Mouse (Mus musculus): ENCODE results near the gene Chd1.
"Not testable (repeated sequence)": the region's sequence is repeated elsewhere in the genome, so short reads cannot be mapped to it uniquely, and the experiment has no call there.

Chd1 gene

DNA sequence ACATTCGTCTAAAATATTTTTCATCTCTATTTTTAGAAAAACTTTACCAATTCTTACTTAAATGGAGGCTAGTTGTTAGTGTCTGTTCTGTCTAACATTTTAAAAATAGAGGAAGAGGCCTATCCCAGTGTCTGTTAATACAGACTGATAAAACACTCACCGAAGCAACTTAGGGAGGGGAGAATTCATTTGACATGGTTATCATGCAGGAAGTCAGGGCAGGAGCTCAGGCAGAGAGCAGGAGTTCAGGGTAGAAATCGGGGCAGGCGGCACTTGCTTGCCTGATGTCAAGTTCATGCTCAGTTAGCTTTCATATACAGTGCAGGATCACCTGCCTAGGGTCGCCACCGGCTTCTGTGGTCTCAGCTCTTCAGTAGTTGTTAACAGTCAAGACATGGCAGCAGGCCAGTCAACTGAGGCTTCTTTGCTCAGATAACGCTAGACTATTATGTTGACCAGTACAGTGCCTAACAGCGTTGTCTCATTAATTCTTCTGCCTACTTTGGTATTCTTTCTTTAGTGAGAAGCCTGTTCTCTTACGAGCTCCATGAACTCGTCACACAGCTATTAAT is 32.7 kb downstream of the Chd1 start:
- DNase-seq = no peak

DNA sequence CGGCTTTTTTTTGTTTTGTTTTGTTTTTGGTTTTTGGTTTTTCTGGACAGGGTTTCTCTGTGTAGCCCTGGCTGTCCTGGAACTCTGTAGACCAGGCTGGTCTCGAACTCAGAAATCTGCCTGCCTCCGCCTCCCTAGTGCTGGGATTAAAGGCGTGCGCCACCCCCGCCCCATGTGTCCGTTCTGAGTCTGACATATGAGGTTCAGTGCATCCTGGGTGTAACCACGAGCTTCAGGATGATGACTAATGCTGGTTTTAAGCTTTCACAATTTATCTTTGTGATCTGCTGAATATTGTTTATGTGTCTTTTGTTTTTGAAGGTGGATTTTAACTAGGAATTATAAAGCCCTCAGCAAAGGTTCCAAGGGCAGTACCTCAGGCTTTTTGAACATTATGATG is 37.1 kb downstream of the Chd1 start:
- DNase-seq = no peak

DNA sequence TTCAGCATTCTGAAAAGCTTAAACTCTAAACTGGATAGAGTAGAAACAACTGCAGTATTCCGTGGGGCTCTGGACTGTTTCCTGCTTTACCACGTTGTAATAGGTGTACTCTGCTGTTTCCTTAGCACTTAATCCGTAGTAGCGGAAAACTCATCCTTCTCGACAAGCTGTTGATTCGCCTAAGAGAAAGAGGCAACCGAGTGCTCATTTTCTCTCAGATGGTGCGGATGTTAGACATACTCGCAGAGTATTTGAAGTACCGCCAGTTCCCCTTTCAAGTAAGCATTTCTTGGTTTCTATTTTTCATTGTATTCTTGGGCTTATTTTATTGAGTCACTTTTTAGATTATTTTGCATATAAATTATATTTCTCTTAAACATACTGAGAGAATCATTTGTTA is 38.2 kb downstream of the Chd1 start:
- no peak for DNase-seq

DNA sequence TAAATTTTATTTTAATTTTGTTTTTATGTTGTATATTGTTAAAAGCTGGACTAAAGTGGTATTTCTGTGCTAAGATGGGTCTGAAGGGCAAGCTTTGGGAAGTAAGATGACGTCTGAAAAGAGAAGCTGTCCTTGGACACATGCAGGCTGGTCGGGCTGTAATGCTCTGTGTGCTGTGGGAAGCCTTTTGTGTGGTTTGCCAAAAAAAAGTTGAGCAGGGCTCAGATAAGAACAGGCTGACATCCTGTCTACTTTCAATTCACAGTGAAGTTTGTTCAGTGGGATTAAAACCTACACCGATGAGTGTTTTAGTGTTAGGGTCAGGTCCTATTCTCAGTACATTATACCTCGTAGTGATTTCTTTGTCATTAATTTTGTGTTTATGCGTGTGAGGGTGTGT is 38.6 kb downstream of the Chd1 start:
- no peak for DNase-seq

DNA sequence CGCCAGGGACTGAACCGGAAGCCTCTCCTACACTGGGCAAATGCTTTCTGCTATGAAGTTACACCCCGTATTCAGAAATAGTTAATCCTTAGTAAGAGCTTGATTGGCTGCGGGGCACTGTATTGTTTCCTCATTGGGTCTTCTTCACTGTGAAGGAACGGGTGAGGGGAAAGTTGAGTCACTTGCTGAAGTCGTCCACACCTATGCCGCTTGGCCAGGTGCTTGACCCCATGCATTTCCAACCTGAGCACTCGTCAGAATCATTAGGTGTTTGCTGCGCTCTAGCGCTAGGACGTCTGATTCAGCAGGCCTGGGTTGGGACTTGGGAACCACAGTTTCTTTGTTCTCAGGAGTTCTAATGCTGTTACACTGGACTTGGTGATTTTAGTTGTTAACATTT is 41.9 kb downstream of the Chd1 start:
- DNase-seq = peak in 1 of 2 experiments; percentile 24

DNA sequence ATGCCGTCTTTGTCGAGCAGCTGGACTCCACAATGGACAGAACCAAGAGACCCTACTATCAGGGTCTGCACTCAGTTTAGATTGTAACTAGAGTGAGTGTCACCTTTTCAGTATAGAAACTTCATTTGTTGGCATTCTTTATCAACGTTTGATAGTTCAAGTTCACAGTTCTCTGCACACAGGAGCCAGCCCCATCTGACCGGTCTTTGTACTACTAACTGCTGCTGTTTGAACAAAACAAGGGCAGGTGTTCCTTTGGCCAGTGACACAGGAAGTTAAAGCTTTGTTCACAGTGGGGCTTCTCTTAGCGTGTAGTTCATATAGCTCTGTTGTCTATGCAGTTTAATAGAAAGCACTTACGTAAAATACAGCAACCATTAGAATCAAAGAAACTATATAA is 43.3 kb downstream of the Chd1 start:
- no peak for DNase-seq

DNA sequence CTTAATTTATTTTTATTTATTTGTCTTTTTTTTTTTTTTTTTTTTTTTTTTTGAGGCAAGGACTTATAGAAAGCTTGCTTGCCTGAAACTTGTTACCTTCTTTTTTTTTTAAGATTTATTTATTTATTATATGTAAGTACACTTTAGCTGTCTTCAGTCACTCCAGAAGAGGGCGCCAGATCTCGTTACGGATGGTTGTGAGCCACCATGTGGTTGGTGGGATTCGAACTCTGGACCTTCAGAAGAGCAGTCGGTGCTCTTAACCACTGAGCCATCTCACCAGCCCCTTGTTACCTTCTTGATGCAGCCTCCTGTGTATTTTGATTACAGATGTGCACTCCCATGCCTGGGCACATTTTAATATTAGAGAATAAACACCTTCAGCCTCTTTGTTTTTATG is 46.5 kb downstream of the Chd1 start:
- DNase-seq = not testable (repeated sequence)

DNA sequence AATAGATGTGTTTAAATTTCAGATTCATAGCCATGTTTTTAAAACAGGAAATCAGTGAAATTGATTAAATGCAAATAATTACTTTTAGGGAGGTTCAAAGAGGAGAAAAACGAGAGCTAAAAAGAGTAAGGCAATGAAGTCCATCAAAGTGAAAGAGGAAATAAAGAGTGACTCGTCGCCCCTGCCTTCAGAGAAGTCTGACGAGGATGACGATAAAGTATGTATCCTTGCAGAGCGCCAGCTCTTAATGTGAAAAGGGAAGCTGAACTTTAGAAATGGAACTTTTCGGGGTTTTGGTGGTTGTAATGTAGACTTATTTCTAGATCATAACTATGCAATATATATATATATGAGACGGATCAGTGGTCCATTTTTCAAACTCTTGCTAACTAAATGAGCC is 56.4 kb downstream of the Chd1 start:
- no peak for DNase-seq

DNA sequence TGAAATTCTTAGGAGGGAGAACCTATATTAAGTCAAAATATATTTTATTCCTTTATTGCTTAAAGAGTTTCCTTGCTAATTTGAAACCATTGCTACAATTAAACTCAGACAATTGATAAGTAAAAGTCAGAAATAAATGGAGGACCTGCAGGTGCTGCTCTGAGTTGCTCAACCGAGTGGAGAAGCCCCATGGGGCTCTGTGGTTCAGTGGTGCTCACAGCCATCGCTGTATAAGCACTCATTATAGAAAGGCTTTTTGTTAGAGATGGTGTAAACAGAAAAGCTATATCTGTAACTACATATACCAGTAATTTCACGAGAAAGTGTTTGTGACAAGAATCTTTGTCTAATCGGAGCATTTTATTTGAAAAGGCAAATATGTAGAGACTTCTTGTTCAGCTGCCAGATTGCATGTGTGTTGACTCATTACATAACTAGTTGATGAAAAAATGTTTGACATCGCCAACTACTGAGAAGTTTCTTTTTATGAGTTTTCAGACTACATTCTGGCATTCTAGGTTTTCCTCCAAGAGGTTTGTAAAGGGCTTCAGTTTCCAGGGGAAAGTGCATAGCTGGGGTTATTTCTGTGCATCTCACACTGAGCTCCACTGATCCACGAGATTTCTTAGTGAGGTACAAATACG is 64.4 kb downstream of the Chd1 start:
- peak in 1 of 2 experiments; percentile 5 for DNase-seq

DNA sequence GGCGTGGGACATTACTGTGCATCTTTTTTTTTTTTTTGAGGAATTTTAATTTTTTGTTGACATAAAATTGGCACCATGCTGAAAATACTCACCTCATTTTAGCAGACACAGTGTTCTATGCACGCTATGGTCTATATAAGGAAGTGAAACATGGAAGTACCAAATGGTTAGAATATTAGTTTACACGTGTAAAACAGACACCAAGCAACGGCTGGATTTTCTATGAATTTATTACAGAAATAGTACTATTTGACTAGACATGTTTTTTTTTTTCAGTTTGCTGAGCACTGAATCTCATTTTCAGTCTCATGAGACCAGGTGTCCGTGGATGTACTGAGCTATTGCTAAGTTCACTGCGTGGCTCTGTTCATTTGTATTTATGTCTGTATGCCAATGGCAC is 69.2 kb downstream of the Chd1 start:
- DNase-seq = no peak

DNA sequence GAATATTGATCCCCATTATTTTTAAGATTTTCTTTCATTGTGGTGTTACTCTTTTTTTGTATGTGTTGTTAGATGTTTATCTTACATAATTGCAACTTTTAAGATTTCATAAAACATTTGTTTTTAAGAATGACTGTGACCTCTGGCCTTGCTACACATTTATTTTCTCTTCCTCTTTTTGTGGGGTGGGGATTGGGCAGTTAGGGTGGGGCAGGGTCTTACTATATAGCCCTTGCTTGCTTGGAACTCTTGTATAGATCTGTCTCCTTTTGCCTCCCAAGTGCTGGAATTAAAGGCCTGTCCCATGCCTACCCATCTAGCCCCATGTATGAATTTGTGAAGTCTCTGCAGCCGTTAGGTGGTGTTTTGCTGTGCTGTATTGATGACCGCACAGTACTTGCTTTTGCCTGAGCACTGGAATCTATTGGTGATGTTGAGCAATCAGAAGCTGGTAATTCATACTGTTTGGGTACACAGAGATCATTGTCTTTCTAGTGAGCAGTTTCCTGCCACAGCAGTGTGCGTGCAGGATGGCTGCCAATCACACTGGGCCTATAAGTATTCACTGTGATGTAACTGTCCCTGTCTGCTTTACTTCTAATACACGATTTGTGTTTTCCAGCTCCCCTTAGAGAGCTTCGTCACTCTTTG is 69.9 kb downstream of the Chd1 start:
- no peak for DNase-seq

DNA sequence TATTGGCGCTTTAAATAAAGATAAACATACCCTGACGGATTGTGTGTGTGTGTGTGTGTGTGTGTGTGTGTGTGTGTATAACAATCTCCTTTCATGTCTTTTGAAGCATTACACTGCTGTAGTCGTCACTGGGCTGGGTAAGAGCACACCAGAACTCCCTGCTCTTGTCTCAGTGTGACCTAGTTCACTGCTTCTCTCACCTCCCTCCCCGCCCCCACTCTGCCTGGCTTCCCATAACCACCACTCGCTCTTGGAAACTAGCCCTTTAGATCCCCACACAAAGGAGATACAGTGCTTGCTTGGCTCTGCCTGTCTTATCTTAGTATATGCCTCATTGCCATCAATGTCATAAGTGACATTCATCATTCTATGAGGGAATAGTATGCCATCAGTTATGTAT is 71.6 kb downstream of the Chd1 start:
- no peak for DNase-seq

DNA sequence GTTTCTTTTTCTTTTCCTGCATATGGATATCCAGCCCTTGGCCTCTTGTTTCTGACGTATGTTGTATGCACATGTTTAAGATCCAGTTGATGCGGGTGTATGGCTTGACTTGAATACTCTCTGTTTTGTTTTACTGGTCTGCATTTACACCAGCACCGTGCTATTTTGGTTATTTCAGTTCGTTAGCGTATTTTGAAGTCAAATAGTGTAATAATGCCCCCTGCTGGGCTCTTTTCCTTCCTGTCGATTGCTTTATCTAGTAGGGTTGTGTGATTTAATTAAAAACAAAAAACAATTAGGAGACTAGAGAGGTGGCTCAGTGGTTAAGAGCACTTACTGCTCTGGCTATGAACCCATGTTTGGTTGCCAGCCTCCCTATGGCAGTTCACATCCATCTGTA is 73.2 kb downstream of the Chd1 start:
- DNase-seq = no peak

DNA sequence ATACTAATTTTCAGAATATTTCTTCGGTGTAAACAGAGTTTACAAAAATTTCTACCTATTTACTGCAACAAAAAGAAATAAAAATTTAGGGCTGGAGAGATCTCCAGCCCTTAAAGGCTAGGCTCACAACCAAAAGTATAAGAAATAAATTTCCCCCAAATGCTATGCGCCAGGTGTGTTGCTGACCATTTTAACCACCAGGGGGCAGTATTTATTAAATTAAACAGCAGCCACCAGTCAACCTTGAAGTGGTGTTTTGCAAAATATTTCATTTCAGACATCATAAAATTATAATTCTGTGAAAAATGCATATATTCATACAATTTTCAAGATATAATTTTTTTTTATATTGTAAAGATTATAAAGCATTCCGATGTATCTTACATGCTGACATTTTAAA is 82.3 kb downstream of the Chd1 start:
- no peak for DNase-seq

DNA sequence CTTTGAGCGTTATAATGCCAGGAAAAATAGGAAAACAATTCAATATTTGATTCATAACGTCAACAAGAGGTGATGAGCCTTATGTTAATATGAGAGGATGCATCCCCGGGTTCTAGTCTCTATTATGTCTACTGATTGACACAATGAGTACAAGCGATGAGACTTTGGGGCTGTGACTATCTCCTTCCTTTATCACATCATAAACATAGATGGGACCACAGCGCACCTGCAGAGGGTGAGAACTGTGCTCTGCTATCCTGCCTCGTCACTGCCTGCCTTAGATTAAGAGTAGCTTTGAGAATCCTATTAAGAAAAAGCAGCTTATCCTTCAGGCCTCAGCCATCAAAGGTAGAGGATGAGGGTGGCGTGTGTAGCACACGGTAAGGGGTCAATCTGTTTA is 85.9 kb downstream of the Chd1 start:
- DNase-seq = no peak

DNA sequence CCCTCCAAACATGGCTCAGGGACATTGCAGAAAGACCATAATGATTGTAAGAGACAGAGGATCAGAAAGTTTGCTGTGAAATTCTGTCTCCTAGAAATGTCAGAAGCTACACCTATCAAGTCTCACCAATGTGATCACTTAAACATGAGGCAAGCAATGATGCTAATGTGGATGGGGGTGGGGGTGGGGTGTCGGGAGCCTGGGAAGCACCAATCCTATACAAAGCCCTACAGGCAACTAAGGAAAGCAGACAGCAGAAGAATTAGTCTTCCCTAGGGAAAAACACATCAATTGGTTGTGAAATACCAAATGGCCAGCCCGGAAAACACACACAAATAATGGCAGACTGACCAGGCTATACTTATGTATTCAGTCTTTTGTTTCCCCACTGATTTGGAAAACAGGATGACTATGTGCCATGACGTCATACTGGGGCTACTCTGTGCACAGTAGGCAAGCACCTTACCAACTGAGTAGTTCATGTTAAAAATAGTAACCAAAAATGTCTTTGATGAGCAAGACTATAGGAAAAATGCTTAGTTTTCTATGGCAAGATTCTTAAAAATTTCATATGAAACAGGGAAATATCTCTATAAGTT is 94.5 kb downstream of the Chd1 start:
- no peak for DNase-seq

DNA sequence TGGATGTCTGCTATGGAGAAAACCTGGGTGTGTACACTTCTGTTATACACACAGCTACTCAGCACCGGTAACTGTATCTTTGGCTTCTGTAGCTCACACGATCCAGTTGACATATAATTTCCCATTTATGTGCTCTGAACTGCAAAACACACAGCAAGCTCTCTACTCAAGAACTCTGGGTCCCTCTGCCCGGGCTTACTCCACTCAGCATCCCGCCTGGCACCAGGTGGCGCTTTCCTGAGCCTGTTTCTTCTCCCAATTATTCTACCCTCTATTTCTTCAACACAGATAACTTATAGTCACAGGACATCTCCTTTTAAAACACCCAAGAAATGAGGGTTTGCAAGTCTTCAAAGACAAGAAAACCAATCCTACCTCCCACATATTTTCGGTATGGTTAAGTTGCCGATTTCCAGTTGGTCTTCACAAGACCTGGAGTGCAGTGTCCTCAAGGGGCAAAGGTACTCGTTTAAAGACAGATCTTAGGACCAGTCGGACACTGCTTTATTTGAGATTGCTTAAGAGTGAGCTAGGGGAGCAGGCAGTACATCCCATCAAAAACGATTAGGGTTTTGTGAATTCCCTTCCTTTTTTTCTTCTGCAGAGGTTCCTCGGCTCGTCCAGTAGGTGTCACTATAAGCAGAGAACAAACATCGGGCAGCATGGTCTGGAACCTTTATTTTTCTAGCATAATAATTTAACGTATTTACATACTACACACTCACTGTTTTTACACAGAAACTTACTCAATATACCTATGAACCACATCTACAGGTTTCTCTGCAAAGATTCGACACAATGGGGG is 99.4 kb downstream of the Chd1 start:
- no peak for DNase-seq

DNA sequence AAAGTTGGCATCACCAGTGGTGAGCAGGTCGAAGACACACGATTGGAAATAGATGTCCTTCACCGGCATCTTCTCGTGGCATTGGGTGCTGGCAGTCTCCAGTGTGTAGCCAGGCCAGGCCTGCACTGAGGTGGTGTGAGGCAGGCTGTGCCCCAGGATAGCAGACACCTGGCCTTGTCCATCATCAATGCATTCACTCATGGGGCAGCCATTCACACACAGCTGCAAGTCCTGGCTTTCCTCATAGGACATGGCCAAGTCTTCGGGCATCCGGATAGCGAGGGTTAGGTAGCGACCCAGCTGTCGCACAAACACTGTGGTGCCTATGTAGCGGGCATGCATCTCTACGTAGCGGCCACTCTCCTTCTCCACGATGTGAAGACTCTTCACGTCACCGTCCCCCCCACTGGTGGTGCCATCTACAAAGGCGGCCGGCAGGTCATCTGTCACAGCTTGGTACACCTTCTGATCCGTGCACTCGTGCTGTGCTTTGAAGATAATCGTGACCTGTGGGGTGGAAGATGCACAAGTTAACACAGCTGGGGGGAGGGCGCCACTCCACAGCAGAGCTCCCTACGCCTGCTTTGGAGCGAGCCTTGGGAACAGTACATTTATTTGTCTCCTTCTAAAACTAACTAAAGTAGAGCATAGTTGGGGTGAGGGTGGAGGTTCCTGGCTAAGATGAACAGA is 102.7 kb downstream of the Chd1 start:
- no peak for DNase-seq

DNA sequence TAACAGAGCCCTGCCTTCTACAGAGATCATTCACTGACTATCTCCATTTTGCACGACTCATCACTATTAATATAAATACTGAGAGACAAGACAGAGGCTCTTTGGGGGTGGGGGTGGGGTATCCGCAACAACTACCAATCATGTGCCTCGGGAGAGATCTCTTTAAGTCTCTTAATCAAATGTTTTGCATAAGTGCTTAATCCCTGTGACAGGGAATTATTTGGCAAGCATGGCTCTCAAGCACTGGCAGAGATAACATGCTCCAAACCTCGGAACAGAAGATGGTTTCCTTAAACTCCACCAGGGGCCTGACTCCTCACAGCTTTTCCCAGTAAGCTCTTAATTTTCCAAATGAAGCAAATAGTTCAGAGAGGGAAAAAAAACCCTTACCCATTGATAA is 103.2 kb downstream of the Chd1 start:
- DNase-seq = no peak

DNA sequence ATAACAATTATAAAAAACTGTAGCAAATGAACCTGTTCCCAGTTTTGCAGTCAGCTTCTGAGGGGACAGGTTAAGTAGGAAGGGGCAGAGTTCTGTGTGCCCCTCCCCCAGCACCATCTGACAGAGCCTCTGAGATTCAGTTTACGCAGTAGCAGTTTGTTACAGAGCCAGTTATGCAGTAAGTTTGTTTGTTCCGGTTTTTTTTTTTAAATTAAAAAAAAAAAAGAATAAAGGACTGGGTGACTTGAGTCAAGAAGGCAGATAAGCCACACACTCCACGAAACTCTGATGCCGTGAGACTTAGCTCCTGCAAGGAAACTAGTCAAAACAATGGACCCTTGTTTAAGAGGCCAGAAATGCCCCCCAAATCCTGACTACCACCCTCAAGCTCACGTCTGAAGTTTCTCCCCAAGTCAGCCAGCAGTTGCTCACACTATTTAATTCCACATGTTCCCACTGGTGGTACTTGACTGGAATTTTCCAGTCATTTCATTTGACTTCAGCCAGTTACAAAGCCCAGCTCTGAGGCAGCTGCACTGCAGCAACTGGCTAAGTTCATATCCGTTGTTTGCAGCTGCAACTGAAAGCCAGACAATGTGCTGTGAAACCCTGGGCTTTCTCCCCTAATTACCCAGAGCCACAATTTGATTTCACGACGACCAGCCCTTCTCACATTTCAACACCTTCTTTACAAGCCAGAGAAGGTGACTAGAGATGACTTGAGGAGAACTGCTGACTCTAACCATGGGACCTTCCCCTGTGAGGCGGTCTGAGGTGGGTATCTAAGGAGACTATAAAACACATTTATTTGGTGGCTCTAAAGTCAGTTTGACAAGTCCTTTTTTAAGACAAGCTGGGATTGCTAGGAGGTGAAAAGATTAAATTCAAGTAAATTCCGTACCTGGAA is 104.0 kb downstream of the Chd1 start:
- DNase-seq = no peak

DNA sequence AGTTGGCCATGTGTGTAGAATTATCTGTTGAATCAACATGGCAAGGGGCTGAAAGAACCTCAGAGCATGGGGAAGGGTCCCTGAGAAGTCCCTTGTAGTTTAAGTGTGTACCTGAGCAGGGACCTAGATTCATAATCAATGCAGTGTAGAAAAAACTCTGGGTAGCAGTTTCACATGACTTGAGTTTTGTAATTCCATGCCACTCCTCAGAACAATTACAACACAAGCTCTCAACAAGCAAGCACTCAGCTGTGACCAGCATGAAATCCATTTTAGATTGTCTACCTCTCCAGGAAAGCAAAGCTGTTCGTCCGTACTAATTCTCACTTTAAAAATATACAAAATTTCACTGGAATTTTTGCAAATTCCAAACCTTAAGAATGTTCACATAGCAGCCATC is 105.2 kb downstream of the Chd1 start:
- DNase-seq = peak in 1 of 2 experiments; percentile 64

All from lung, adult 18-20 months (tissue).